Mouse (Mus musculus) embryo, embryonic 10 days (tissue): Measurements from ENCODE around the gene Tm9sf4.

Source experiments
- DNase-seq: peaks from one replicate; pipeline ENCODE4 v3.0.0-alpha.2; 2015; ENCODE audit warnings: low spot score

The Tm9sf4 gene

GRCm38 (mm10) chr2:153157270-153157669 is 3.8 kb upstream of the Tm9sf4 start:
- DNase-seq = no peak

- DNase-seq = no peak
Observed at GRCm38 (mm10) chr2:153160133-153160532, 970 bp upstream of the Tm9sf4 start.

GRCm38 (mm10) chr2:153161684-153162080 is 579 bp downstream of the Tm9sf4 start:
- no peak for DNase-seq

GRCm38 (mm10) chr2:153167136-153167535 is 6.0 kb downstream of the Tm9sf4 start:
- DNase-seq = no peak

- peak; percentile 25 for DNase-seq
Observed at GRCm38 (mm10) chr2:153168134-153168820, 7.2 kb downstream of the Tm9sf4 start.

GRCm38 (mm10) chr2:153170490-153171224 is 9.6 kb downstream of the Tm9sf4 start:
- no peak for DNase-seq

- DNase-seq = no peak
Observed at GRCm38 (mm10) chr2:153171966-153172365, 10.9 kb downstream of the Tm9sf4 start.

- DNase-seq = no peak
Observed at GRCm38 (mm10) chr2:153175995-153176570, 15.0 kb downstream of the Tm9sf4 start.

- DNase-seq = no peak
Observed at GRCm38 (mm10) chr2:153177188-153177587, 16.1 kb downstream of the Tm9sf4 start.

GRCm38 (mm10) chr2:153179126-153179860 is 18.2 kb downstream of the Tm9sf4 start:
- DNase-seq = no peak

- DNase-seq = no peak
Observed at GRCm38 (mm10) chr2:153179961-153180360, 18.9 kb downstream of the Tm9sf4 start.

GRCm38 (mm10) chr2:153186176-153186591 is 25.1 kb downstream of the Tm9sf4 start:
- DNase-seq = no peak

GRCm38 (mm10) chr2:153187848-153188247 is 26.7 kb downstream of the Tm9sf4 start:
- DNase-seq = no peak

GRCm38 (mm10) chr2:153191242-153191641 is 30.1 kb downstream of the Tm9sf4 start:
- no peak for DNase-seq

GRCm38 (mm10) chr2:153194255-153194654 is 33.2 kb downstream of the Tm9sf4 start:
- DNase-seq = no peak

- no peak for DNase-seq
Observed at GRCm38 (mm10) chr2:153198485-153198884, 37.4 kb downstream of the Tm9sf4 start.

- DNase-seq = no peak
Observed at GRCm38 (mm10) chr2:153199114-153199513, 38.0 kb downstream of the Tm9sf4 start.

- no peak for DNase-seq
Observed at GRCm38 (mm10) chr2:153202766-153203165, 41.7 kb downstream of the Tm9sf4 start.

- DNase-seq = no peak
Observed at GRCm38 (mm10) chr2:153208149-153208548, 47.0 kb downstream of the Tm9sf4 start.

GRCm38 (mm10) chr2:153209286-153209685 is 48.2 kb downstream of the Tm9sf4 start:
- DNase-seq = no peak

GRCm38 (mm10) chr2:153211451-153211850 is 50.3 kb downstream of the Tm9sf4 start:
- DNase-seq = no peak

GRCm38 (mm10) chr2:153213351-153213750 is 52.2 kb downstream of the Tm9sf4 start:
- DNase-seq = no peak
